Mouse (Mus musculus) liver, embryonic 16.5 days (tissue): ENCODE data around the gene Gm36864. TPM values are rescaled to one million over a fixed set of nuclear protein-coding genes. Genes with fewer than 3 reads are reported as not detected.
"Not testable (repeated sequence)": the region's sequence is repeated elsewhere in the genome, so short reads cannot be mapped to it uniquely, and the experiment has no call there.

Source experiments
- ATAC-seq: fragments of 200-750 bp; cut with Nextera tagmentation; 2 replicates; pipeline ENCODE4 v1.8.0; 2017; ENCODE audit warnings: low read depth, mild to moderate bottlenecking, moderate number of reproducible peaks, moderate library complexity
- H3K27ac ChIP-seq: fragments of 300-500 bp; sonication (generic); 2 replicates; pipeline ENCODE4 v1.5.1; 2014; ENCODE audit warnings: mild to moderate bottlenecking, low read length
- H3K27me3 ChIP-seq: fragments of 300-500 bp; sonication (generic); 2 replicates; pipeline ENCODE4 v1.6.1; 2014; ENCODE audit warnings: low read depth, low read length, mixed read lengths; ENCODE audit not compliant: control insufficient read depth, insufficient read depth
- H3K36me3 ChIP-seq: fragments of 300-500 bp; sonication (generic); 2 replicates; pipeline ENCODE4 v1.6.1; 2014; ENCODE audit warnings: mild to moderate bottlenecking; ENCODE audit not compliant: control insufficient read depth, insufficient read depth
- H3K4me1 ChIP-seq: fragments of 300-500 bp; sonication (generic); 2 replicates; pipeline ENCODE4 v1.6.1; 2014; ENCODE audit warnings: low read depth, low read length, mixed read lengths; ENCODE audit not compliant: control insufficient read depth
- H3K4me2 ChIP-seq: fragments of 300-500 bp; sonication (generic); 2 replicates; pipeline ENCODE4 v1.6.1; 2014; ENCODE audit warnings: low read depth, low read length, mixed read lengths
- H3K4me3 ChIP-seq: fragments of 300-500 bp; sonication (generic); 2 replicates; pipeline ENCODE4 v1.5.1; 2014; ENCODE audit warnings: low read depth, mild to moderate bottlenecking, low read length
- H3K9ac ChIP-seq: fragments of 300-500 bp; sonication (generic); 2 replicates; pipeline ENCODE4 v1.6.1; 2014; ENCODE audit warnings: low read depth, low read length
- H3K9me3 ChIP-seq: fragments of 300-500 bp; sonication (generic); replicated peaks from 2 replicates; pipeline ENCODE4 v1.6.1; 2016; ENCODE audit warnings: low read length; ENCODE audit not compliant: control insufficient read depth
- WGBS: fragments of 180-500 bp; shearing (Covaris S2); extraction: QIAGEN DNeasy Blood & Tissue Kit; methylation state at CpG from one replicate; pipeline ENCODE4 v1.1.7; 2014; ENCODE audit not compliant: insufficient replicate concordance; 5-methylcytosine and 5-hydroxymethylcytosine counted together
- polyA plus RNA-seq: library from polyadenylated mRNA; unstranded; fragments of >200 nt; fragmentation: Nextera tagmentation; extraction: Ambion mirVana; gene quantifications from 2 replicates; pipeline ENCODE4 v1.2.1, GENCODE M21; 2015

Gene Gm36864
- polyA plus RNA-seq = not detected in 2 replicates

- no peaks in the 10 kb centered on the region for H3K9me3 ChIP-seq
- no peaks in the 10 kb centered on the region for H3K36me3 ChIP-seq
- no peak for ATAC-seq
- H3K4me2 ChIP-seq = no peak within 1 kb of the TSS
- H3K4me3 ChIP-seq = no peak within 1 kb of the TSS
- WGBS = 63% methylated on average over 3 of the region's 3 CpGs
- no peak within 1 kb of the TSS for H3K9ac ChIP-seq
- no peaks in the 10 kb centered on the region for H3K27me3 ChIP-seq
- no peaks in the 10 kb centered on the region for H3K4me1 ChIP-seq
- H3K27ac ChIP-seq = no peak within 1 kb of the TSS
Observed at GRCm38 (mm10) chr7:44235909-44236308, at the start of gene Gm36864. Gene Gm36864 (plus strand): TSS chr7:44236177.

DNA sequence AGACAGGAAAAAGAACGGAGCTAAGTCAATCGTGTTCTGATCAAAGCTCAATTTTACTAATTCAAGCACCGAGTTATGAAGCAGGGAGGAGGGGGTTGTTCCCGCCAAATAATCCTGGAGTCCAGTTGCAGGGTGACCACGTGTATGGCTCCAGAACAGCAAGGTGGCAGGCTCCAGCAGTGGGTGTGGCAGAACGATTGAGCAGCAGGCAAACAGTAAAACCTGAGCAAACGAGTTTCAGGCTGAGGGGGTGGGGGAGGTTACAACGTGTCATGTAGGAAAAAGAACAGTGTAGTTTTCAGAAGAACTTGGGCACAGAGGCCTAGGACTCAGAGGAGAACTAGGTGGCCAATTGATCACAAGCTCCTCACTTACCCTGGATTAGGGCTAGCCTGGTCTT, 49.5 kb upstream of the Gm36864 start:
- not testable (repeated sequence) for H3K27ac ChIP-seq, H3K4me3 ChIP-seq, ATAC-seq, H3K36me3 ChIP-seq, H3K4me2 ChIP-seq, H3K9me3 ChIP-seq, H3K27me3 ChIP-seq, H3K4me1 ChIP-seq, H3K9ac ChIP-seq
- 53% methylated on average over 8 of the region's 8 CpGs for WGBS

DNA sequence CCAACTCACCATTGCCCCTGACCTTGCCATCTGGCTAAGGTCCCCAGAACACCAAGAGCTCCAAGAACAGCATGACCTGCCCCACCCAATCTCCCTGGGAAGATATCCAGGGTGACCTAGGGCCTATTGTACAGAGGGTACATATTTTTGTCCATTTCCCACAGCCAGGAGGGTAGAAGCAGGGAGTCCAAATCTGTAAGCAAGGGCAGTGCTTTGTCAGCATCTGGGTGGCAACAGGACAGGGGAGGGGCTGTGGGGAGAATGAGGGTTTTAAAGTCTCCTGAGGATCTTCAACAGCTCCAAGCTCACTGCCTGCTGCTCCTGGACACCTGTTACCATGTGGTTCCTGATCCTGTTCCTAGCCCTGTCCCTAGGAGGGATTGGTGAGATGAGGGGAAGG, 48.0 kb upstream of the Gm36864 start, which contains the start of gene Klk1b24:
Gene Klk1b24, plus strand, starts transcription at position 301 of the 400 bp plus-strand sequence.
- H3K36me3 ChIP-seq, H3K4me2 ChIP-seq, H3K4me3 ChIP-seq, H3K9ac ChIP-seq, H3K9me3 ChIP-seq, ATAC-seq, H3K27me3 ChIP-seq, H3K4me1 ChIP-seq, H3K27ac ChIP-seq: not testable (repeated sequence)

- 56% methylated on average over 1 of the region's 1 CpGs for WGBS
- H3K27me3 ChIP-seq, H3K36me3 ChIP-seq, H3K4me3 ChIP-seq, ATAC-seq, H3K9me3 ChIP-seq, H3K27ac ChIP-seq, H3K4me2 ChIP-seq, H3K9ac ChIP-seq, H3K4me1 ChIP-seq: not testable (repeated sequence)
Observed at GRCm38 (mm10) chr7:44193466-44193865, 42.5 kb upstream of the Gm36864 start.

DNA sequence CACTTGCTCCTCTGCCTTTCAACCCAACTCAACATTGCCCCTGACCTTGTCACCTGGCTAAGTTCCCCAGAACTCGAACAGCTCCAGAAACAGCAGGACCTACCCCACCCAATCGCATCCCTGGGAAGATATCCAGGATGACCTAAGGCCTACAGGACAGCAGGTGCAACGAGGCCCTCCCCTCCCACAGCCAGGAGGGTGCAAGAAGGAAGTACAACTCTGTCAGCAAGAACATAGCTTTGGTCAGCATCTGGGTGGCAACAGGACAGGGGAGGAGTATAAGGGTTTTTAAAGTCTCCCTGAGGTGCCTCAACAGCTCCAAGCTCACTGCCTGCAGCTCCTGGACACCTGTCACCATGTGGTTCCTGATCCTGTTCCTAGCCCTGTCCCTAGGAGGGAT, 38.1 kb upstream of the Gm36864 start, which contains the start of gene Klk1b3:
Gene Klk1b3, plus strand, starts transcription at position 301 of the 400 bp plus-strand sequence.
- 36% methylated on average over 3 of the region's 3 CpGs for WGBS
- no peak within 1 kb of the TSS for H3K27ac ChIP-seq
- no peaks in the 10 kb centered on the region for H3K36me3 ChIP-seq
- H3K4me1 ChIP-seq = no peaks in the 10 kb centered on the region
- no peak within 1 kb of the TSS for H3K9ac ChIP-seq
- no peak for ATAC-seq
- no peaks in the 10 kb centered on the region for H3K9me3 ChIP-seq
- no peak within 1 kb of the TSS for H3K4me2 ChIP-seq
- no peak within 1 kb of the TSS for H3K4me3 ChIP-seq
- H3K27me3 ChIP-seq = no peaks in the 10 kb centered on the region

DNA sequence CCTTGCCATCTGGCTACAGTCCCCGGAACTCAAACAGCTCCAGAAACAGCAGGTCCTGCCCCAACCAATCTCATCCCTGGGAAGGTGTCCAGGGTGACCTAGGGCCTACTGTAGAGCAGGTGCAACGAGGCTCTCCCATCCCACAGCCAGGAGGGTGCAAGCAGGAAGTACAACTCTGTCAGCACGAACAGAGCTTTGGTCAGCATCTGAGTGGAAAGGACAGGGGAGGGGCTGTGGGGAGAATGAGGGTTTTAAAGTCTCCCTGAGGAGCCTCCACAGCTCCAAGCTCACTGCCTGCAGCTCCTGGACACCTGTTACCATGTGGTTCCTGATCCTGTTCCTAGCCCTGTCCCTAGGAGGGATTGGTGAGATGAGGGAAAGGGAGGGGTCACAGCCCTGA, 28.8 kb upstream of the Gm36864 start, which contains the start of gene Klk1b4:
Gene Klk1b4, plus strand, starts transcription at position 301 of the 400 bp plus-strand sequence.
- not testable (repeated sequence) for H3K4me1 ChIP-seq, H3K4me3 ChIP-seq, H3K4me2 ChIP-seq, H3K27ac ChIP-seq, H3K9ac ChIP-seq, H3K9me3 ChIP-seq, ATAC-seq, H3K36me3 ChIP-seq, H3K27me3 ChIP-seq
- 28% methylated on average over 3 of the region's 3 CpGs for whole genome bisulfite sequencing

- H3K27me3 ChIP-seq = no peaks in the 10 kb centered on the region
- no peak overlapping the region for H3K4me2 ChIP-seq
- H3K4me3 ChIP-seq = no peak overlapping the region
- no peaks in the 10 kb centered on the region for H3K4me1 ChIP-seq
- WGBS = 53% methylated on average over 3 of the region's 3 CpGs
- H3K36me3 ChIP-seq = no peaks in the 10 kb centered on the region
- H3K9ac ChIP-seq = no peak overlapping the region
- no peak overlapping the region for H3K27ac ChIP-seq
- H3K9me3 ChIP-seq = no peaks in the 10 kb centered on the region
- no peak for ATAC-seq
Observed at GRCm38 (mm10) chr7:44208307-44208706, 27.7 kb upstream of the Gm36864 start.

- no peak for ATAC-seq
- H3K4me3 ChIP-seq = no peak within 1 kb of the TSS
- 37% methylated on average over 1 of the region's 1 CpGs for WGBS
Observed at GRCm38 (mm10) chr7:44215645-44216044, 20.3 kb upstream of the Gm36864 start, which contains the start of gene Klk1b5. Gene Klk1b5 (plus strand): TSS chr7:44215945.

DNA sequence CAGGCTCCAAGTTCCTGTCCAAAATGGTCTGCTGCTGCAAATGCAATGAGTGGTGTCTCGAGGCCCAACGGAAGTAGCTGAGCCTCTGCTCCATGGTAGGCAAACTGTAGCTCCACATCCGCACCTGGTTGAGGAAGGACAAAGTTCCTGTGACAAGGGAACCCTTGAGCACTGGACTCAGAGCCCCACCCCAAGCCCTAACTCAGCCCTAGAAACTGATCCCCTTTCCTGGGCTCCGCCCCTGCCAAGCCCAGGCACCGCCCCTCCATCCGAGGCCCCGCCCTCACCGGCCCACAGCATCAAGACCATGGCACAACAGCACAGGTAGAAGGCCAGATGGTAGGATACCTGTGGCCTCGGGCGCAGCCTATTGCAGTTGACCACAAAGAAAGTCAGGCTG, 14.4 kb upstream of the Gm36864 start:
- not testable (repeated sequence) for ATAC-seq

More at GRCm38 (mm10) chr7:44215645-44216044, 20.3 kb upstream of the Gm36864 start, which contains the start of gene Klk1b5:
- H3K27me3 ChIP-seq = no peaks in the 10 kb centered on the region
- no peak within 1 kb of the TSS for H3K9ac ChIP-seq
- H3K9me3 ChIP-seq = no peaks in the 10 kb centered on the region
- H3K27ac ChIP-seq = no peak within 1 kb of the TSS
- no peaks in the 10 kb centered on the region for H3K4me1 ChIP-seq
- H3K4me2 ChIP-seq = no peak within 1 kb of the TSS
- no peaks in the 10 kb centered on the region for H3K36me3 ChIP-seq

More for the DNA sequence above, 14.4 kb upstream of the Gm36864 start:
- not testable (repeated sequence) for H3K36me3 ChIP-seq, H3K4me3 ChIP-seq, H3K27ac ChIP-seq, H3K9ac ChIP-seq, H3K27me3 ChIP-seq, H3K9me3 ChIP-seq, H3K4me1 ChIP-seq, H3K4me2 ChIP-seq
- WGBS = 43% methylated on average over 8 of the region's 10 CpGs
